Mouse (Mus musculus): ENCODE data around the gene Phf1. TPM values are rescaled to one million over a fixed set of nuclear protein-coding genes. Genes with fewer than 3 reads are reported as not detected.
A peak's percentile ranks its signal among the peaks of the same experiment; 100 is the strongest.

Gene Phf1
- polyA plus RNA-seq, 1 experiment from 2014 or later: 11.2 TPM

GRCm38 (mm10) chr17:26941841-26942570 is 9.2 kb downstream of the Phf1 start:
- H3K36me3 ChIP-seq (ENCODE audit: control insufficient read depth, insufficient read depth): 0 out of 2 replicates have a peak, but pooled peaks cover 3% of the 10 kb centered on the region
- no peak overlapping the region for H3K27ac ChIP-seq (ENCODE audit: low read depth, low read length)
- no peak for ATAC-seq
- WGBS: 31% methylated on average over 4 of the region's 4 CpGs
- H3K4me1 ChIP-seq (replicated peaks; ENCODE audit: control insufficient read depth, insufficient read depth, low read length): no peaks in the 10 kb centered on the region
- no peaks in the 10 kb centered on the region for H3K27me3 ChIP-seq (replicated peaks; ENCODE audit: control insufficient read depth, insufficient read depth, low read length)
- H3K9ac ChIP-seq (ENCODE audit: low read depth, low read length): no peak overlapping the region
- TF ChIP-seq CTCF (IDR thresholded peaks at IDR 0.05; ENCODE audit: low read depth): no peak
- peak overlapping the region; percentile 57 for H3K4me2 ChIP-seq (replicated peaks; ENCODE audit: low read depth)
- H3K4me3 ChIP-seq (ENCODE audit: low read depth, low read length): peak overlapping the region; percentile 36; the same call in 1 of the 2 replicates
- H3K9me3 ChIP-seq (ENCODE audit: control insufficient read depth): no peaks in the 10 kb centered on the region

- Histone ChIP-seq H3K27me3 (replicated peaks; ENCODE audit: control insufficient read depth, insufficient read depth, low read length) (no peaks in the 10 kb centered on the region), H3K36me3 (ENCODE audit: control insufficient read depth, insufficient read depth) (no peaks in the 10 kb centered on the region), H3K4me1 (replicated peaks; ENCODE audit: control insufficient read depth, insufficient read depth, low read length) (peaks cover 3% of the 10 kb centered on the region; the same call in 1 of the 2 replicates), H3K4me2 (replicated peaks; ENCODE audit: low read depth) (peak overlapping the region; percentile 68), H3K9ac (ENCODE audit: low read depth, low read length) (peak overlapping the region; percentile 40), H3K27ac (ENCODE audit: low read depth, low read length) (no peak overlapping the region), H3K9me3 (ENCODE audit: control insufficient read depth) (no peaks in the 10 kb centered on the region), H3K4me3 (ENCODE audit: low read depth, low read length) (peak overlapping the region; percentile 34)
- WGBS: 53% methylated on average over 13 of the region's 13 CpGs
- no peak for ATAC-seq
- no peak for TF ChIP-seq CTCF (IDR thresholded peaks at IDR 0.05; ENCODE audit: low read depth)
These were observed 13.1 kb downstream of the Phf1 start for GRCm38 (mm10) chr17:26945824-26946495.

GRCm38 (mm10) chr17:26946567-26946966 is 13.7 kb downstream of the Phf1 start:
- 5% methylated on average over 36 of the region's 37 CpGs for WGBS
- Histone ChIP-seq H3K4me2 (replicated peaks; ENCODE audit: low read depth) (peak overlapping the region; percentile 68), H3K4me1 (replicated peaks; ENCODE audit: control insufficient read depth, insufficient read depth, low read length) (peaks cover 3% of the 10 kb centered on the region; the same call in 1 of the 2 replicates), H3K9me3 (ENCODE audit: control insufficient read depth) (no peaks in the 10 kb centered on the region), H3K4me3 (ENCODE audit: low read depth, low read length) (peak overlapping the region; percentile 34), H3K27ac (ENCODE audit: low read depth, low read length) (no peak overlapping the region), H3K36me3 (ENCODE audit: control insufficient read depth, insufficient read depth) (no peaks in the 10 kb centered on the region), H3K27me3 (replicated peaks; ENCODE audit: control insufficient read depth, insufficient read depth, low read length) (no peaks in the 10 kb centered on the region), H3K9ac (ENCODE audit: low read depth, low read length) (peak overlapping the region; percentile 40)
- peak; percentile 25 for ATAC-seq
- TF ChIP-seq CTCF (IDR thresholded peaks at IDR 0.05; ENCODE audit: low read depth): peak; percentile 60

- no peaks in the 10 kb centered on the region for H3K36me3 ChIP-seq (ENCODE audit: control insufficient read depth, insufficient read depth)
- no peaks in the 10 kb centered on the region for H3K9me3 ChIP-seq (ENCODE audit: control insufficient read depth)
- no peak overlapping the region for H3K9ac ChIP-seq (ENCODE audit: low read depth, low read length)
- no peak overlapping the region for H3K27ac ChIP-seq (ENCODE audit: low read depth, low read length)
- no peak for ATAC-seq
- 84% methylated on average over 12 of the region's 12 CpGs for WGBS
- no peaks in the 10 kb centered on the region for H3K27me3 ChIP-seq (replicated peaks; ENCODE audit: control insufficient read depth, insufficient read depth, low read length)
- no peak overlapping the region for H3K4me3 ChIP-seq (ENCODE audit: low read depth, low read length)
- H3K4me1 ChIP-seq (replicated peaks; ENCODE audit: control insufficient read depth, insufficient read depth, low read length): peaks cover 3% of the 10 kb centered on the region; the same call in 1 of the 2 replicates
- TF ChIP-seq CTCF (IDR thresholded peaks at IDR 0.05; ENCODE audit: low read depth): no peak
- H3K4me2 ChIP-seq (replicated peaks; ENCODE audit: low read depth): peak overlapping the region; percentile 68
These were observed 14.6 kb downstream of the Phf1 start for GRCm38 (mm10) chr17:26947231-26948100.

GRCm38 (mm10) chr17:26948316-26949050 is 15.6 kb downstream of the Phf1 start:
- 0 out of 2 replicates have a peak, but pooled peaks have one; percentile 20 for TF ChIP-seq CTCF (IDR thresholded peaks at IDR 0.05; ENCODE audit: low read depth)
- Histone ChIP-seq H3K36me3 (ENCODE audit: control insufficient read depth, insufficient read depth) (no peaks in the 10 kb centered on the region), H3K9ac (ENCODE audit: low read depth, low read length) (peak overlapping the region; percentile 45), H3K4me3 (ENCODE audit: low read depth, low read length) (peak overlapping the region; percentile 69), H3K27ac (ENCODE audit: low read depth, low read length) (peak overlapping the region; percentile 28; the same call in 1 of the 2 replicates), H3K4me1 (replicated peaks; ENCODE audit: control insufficient read depth, insufficient read depth, low read length) (peaks cover 7% of the 10 kb centered on the region; the same call in 1 of the 2 replicates), H3K4me2 (replicated peaks; ENCODE audit: low read depth) (peak overlapping the region; percentile 100), H3K27me3 (replicated peaks; ENCODE audit: control insufficient read depth, insufficient read depth, low read length) (no peaks in the 10 kb centered on the region), H3K9me3 (ENCODE audit: control insufficient read depth) (no peaks in the 10 kb centered on the region)
- ATAC-seq: no peak
- 0% methylated on average over 22 of the region's 87 CpGs for WGBS
